Mouse (Mus musculus) CH12.LX (cell line): ENCODE results near the gene Luc7l3. TPM values are rescaled to one million over a fixed set of nuclear protein-coding genes. Genes with fewer than 3 reads are reported as not detected.

Experiments used
- DNase-seq: peaks from one replicate; pipeline ENCODE4 v3.0.0-alpha.2; 2013; ENCODE audit errors: extremely low read depth
- H3K27ac ChIP-seq: 2 replicates; pipeline ENCODE4 v1.5.1; 2012; ENCODE audit warnings: low read depth, mild to moderate bottlenecking, control low read depth, moderate library complexity; ENCODE audit not compliant: insufficient read depth
- H3K27me3 ChIP-seq: replicated peaks from 2 replicates; pipeline ENCODE3; 2012; ENCODE audit warnings: inconsistent platforms
- H3K36me3 ChIP-seq, 2 experiments: replicated peaks in 1 of 2; 2 replicates each; pipeline versions ENCODE3 to v1.6.1; 2012; ENCODE audit warnings: inconsistent platforms in 1 of 2, low read length in 1 of 2, mild to moderate bottlenecking in 1 of 2, mixed read lengths in 1 of 2, moderate library complexity in 1 of 2; ENCODE audit not compliant: control insufficient read depth in 1 of 2, insufficient read depth in 1 of 2
- H3K4me1 ChIP-seq, 2 experiments: 2 replicates each; pipeline ENCODE4 v1.6.1; 2012; ENCODE audit warnings: inconsistent platforms in 1 of 2, moderate library complexity in 1 of 2; ENCODE audit not compliant: insufficient read depth in 2 of 2, control insufficient read depth in 1 of 2
- H3K4me2 ChIP-seq: 2 replicates; pipeline ENCODE4 v1.6.1; 2012; ENCODE audit warnings: low read depth, mild to moderate bottlenecking, control low read depth; ENCODE audit not compliant: poor library complexity, insufficient read depth, severe bottlenecking
- H3K4me3 ChIP-seq, 3 experiments: fragments of 150-350 bp in 1 of 3; sonication (generic) in 1 of 3; replicated peaks in 1 of 3; 2 replicates each; pipeline versions ENCODE3 to v1.5.1; 2011 to 2012; ENCODE audit warnings: low read depth in 2 of 3, low read length in 2 of 3, mild to moderate bottlenecking in 2 of 3, moderate library complexity in 2 of 3, control low read depth in 1 of 3, improper control_type of control experiment in 1 of 3, inconsistent platforms in 1 of 3, mixed read lengths in 1 of 3; ENCODE audit not compliant: poor library complexity in 1 of 3
- H3K79me2 ChIP-seq: replicated peaks from 2 replicates; pipeline ENCODE4 v1.6.1; 2012; ENCODE audit warnings: mild to moderate bottlenecking, moderate library complexity; ENCODE audit not compliant: control insufficient read depth, poor library complexity, insufficient read depth, severe bottlenecking; ENCODE audit errors: extremely low read depth
- H3K9ac ChIP-seq: 2 replicates; pipeline ENCODE4 v1.6.1; 2012; ENCODE audit warnings: low read depth, mild to moderate bottlenecking, control low read depth, moderate library complexity; ENCODE audit not compliant: insufficient read depth
- H3K9me3 ChIP-seq: replicated peaks from 2 replicates; pipeline ENCODE3; 2012; ENCODE audit warnings: low read length, inconsistent platforms, mixed read lengths
- CHD2 ChIP-seq: IDR thresholded peaks from 2 replicates; pipeline ENCODE4 v1.6.1; 2011; ENCODE audit warnings: low read length, improper control_type of control experiment
- ELF1 ChIP-seq: IDR thresholded peaks from 2 replicates; pipeline ENCODE4 v1.6.1; 2014; ENCODE audit warnings: low read depth, mild to moderate bottlenecking, inconsistent platforms, low read length, improper control_type of control experiment
- EP300 ChIP-seq: IDR thresholded peaks from 2 replicates; pipeline ENCODE4 v1.6.1; 2011; ENCODE audit warnings: low read length, improper control_type of control experiment
- GABPA ChIP-seq: IDR thresholded peaks from 2 replicates; pipeline ENCODE4 v1.6.1; 2012; ENCODE audit warnings: low read depth, low read length, improper control_type of control experiment, inconsistent platforms; ENCODE audit not compliant: insufficient replicate concordance
- JUN ChIP-seq: IDR thresholded peaks from 2 replicates; pipeline ENCODE4 v1.6.1; 2011; ENCODE audit warnings: low read depth, mild to moderate bottlenecking, low read length, improper control_type of control experiment, moderate library complexity; ENCODE audit not compliant: insufficient read depth
- JUND ChIP-seq: conservative IDR thresholded peaks from 2 replicates; pipeline ENCODE4 v1.6.1; 2011; ENCODE audit warnings: low read depth, low read length, improper control_type of control experiment
- KAT2A ChIP-seq: IDR thresholded peaks from 2 replicates; pipeline ENCODE4 v1.6.1; 2012; ENCODE audit warnings: low read length, improper control_type of control experiment, inconsistent platforms; ENCODE audit not compliant: insufficient replicate concordance
- MEF2A ChIP-seq: IDR thresholded peaks from 2 replicates; pipeline ENCODE4 v1.6.1; 2014; ENCODE audit warnings: low read depth, mild to moderate bottlenecking, inconsistent platforms, low read length, improper control_type of control experiment, borderline replicate concordance
- MXI1 ChIP-seq: IDR thresholded peaks from 2 replicates; pipeline ENCODE4 v1.6.1; 2011; ENCODE audit warnings: mild to moderate bottlenecking, low read depth, low read length, improper control_type of control experiment
- SMC3 ChIP-seq: IDR thresholded peaks from 2 replicates; pipeline ENCODE4 v1.6.1; 2011; ENCODE audit warnings: low read depth, low read length, improper control_type of control experiment
- TCF12 ChIP-seq: IDR thresholded peaks from 2 replicates; pipeline ENCODE4 v1.6.1; 2014; ENCODE audit warnings: low read depth, mild to moderate bottlenecking, inconsistent platforms, low read length, improper control_type of control experiment
- UBTF ChIP-seq: IDR thresholded peaks from 2 replicates; pipeline ENCODE4 v1.6.1; 2012; ENCODE audit warnings: low read depth, mild to moderate bottlenecking, inconsistent platforms, low read length, improper control_type of control experiment, moderate library complexity
- USF1 ChIP-seq: IDR thresholded peaks from 2 replicates; pipeline ENCODE4 v1.6.1; 2014; ENCODE audit warnings: low read depth, mild to moderate bottlenecking, inconsistent platforms, low read length, improper control_type of control experiment
- USF2 ChIP-seq: conservative IDR thresholded peaks from 2 replicates; pipeline ENCODE4 v1.6.1; 2011; ENCODE audit warnings: low read depth, low read length, improper control_type of control experiment
- ZC3H11A ChIP-seq: IDR thresholded peaks from 2 replicates; pipeline ENCODE4 v1.6.1; 2012; ENCODE audit warnings: low read depth, mild to moderate bottlenecking, inconsistent platforms, low read length, improper control_type of control experiment
- ZKSCAN1 ChIP-seq: IDR thresholded peaks from 2 replicates; pipeline ENCODE4 v1.6.1; 2012; ENCODE audit warnings: low read depth, inconsistent platforms, low read length, improper control_type of control experiment, borderline replicate concordance
- ZNF384 ChIP-seq: IDR thresholded peaks from 2 replicates; pipeline ENCODE4 v1.6.1; 2012; ENCODE audit warnings: low read depth, low read length, improper control_type of control experiment, inconsistent platforms
- dilution Hi-C: fragments of 300-500 bp; cut with MboI; formaldehyde crosslinking; loops from 2 replicates; pipeline ENCODE4 v1.14.3; 2020; ENCODE audit warnings: low sequenced_read_pairs; ENCODE audit not compliant: extremely low pct_unique_long_range_greater_than_20kb, extremely low pct_ligation_motif_present
- in situ Hi-C: fragments of 300-500 bp; cut with MboI; formaldehyde crosslinking; loops from 3 replicates; pipeline ENCODE4 v1.14.3; 2019; ENCODE audit warnings: low sequenced_read_pairs, low pct_ligation_motif_present, low pct_unique_long_range_greater_than_20kb, mixed read lengths
- polyA plus RNA-seq: library from polyadenylated mRNA; unstranded; fragments of >175 nt; gene quantifications from 2 replicates; pipeline ENCODE4 v1.2.1, GENCODE M21; 2012; ENCODE audit warnings: low read depth; ENCODE audit not compliant: insufficient read length
- total RNA-seq, 2 experiments: library from RNA; depleted of rRNA; stranded (reverse); fragments of 300-350 nt in 1 of 2; fragments of >200 nt in 1 of 2; gene quantifications; 2 replicates each; pipeline ENCODE4 v1.2.3; 2012 to 2014

The Luc7l3 gene
- total and polyA plus RNA-seq, 3 experiments: 57.7 to 246 (median 69.8) TPM

DNA sequence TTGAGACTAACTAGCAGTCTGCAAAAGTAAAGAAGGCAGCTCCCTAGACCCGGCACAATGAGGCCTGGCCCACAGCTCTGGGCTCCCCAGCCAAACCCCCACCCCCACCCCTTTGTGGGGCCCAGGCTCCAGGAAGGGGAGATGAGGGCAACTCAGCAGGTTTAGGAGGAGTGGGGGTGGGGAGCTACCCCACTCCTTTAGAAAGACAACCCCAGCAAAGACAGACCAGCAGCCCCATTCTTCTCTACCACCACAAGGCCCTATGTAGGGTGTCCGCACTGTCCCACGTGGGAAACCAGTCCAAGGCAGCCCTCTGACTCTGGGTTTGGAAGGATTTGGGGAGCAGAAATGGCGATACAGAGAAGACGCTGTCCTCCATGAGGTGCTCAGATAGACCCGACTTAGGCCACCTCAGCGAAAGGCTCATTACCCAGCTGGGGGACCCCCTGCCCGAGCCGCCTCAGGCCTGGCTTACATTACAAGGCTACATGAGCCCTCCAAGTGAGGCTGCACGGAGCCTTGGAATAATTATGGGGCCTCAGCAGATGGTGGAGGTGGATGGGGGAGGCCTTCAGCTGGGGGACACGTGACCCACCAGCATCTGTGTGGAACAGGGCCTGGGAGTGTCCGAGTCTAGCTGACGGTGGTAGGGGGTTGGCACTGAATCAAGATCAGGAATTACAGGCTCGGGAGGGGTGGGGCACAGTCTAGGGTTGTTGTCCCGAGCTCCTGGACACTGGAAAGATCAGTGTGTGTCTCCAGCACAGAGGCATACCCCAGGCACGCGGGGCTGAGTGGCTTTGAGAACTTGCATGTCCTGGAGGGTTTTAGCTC, 75.6 kb downstream of the Luc7l3 start, which contains the start of gene Wfikkn2:
Wfikkn2 (minus strand) TSS at position 51 of the 834 bp plus-strand sequence.
- H3K9me3 ChIP-seq: no peaks in the 10 kb centered on the region
- H3K27me3 ChIP-seq: peaks cover 3% of the 10 kb centered on the region
- TF ChIP-seq USF2 (no peak), KAT2A (no peak), ZNF384 (no peak), JUN (no peak), UBTF (no peak), MEF2A (no peak), MXI1 (no peak), ZKSCAN1 (no peak), CHD2 (no peak), GABPA (no peak), SMC3 (no peak), JUND (no peak), ELF1 (no peak), ZC3H11A (no peak), TCF12 (no peak)
- no peak for DNase-seq
- no peak within 1 kb of the TSS for H3K4me2 ChIP-seq
- dilution Hi-C loops: no loop called here
- no peaks in the 10 kb centered on the region for H3K36me3 ChIP-seq
- no peak within 1 kb of the TSS for H3K9ac ChIP-seq
- no peaks in the 10 kb centered on the region for H3K79me2 ChIP-seq
- in situ Hi-C loops: no loop called here
- no peaks in the 10 kb centered on the region; a peak in 1 of 4 replicates for H3K4me1 ChIP-seq
- no peak within 1 kb of the TSS for H3K4me3 ChIP-seq
- H3K27ac ChIP-seq: no peak within 1 kb of the TSS

DNA sequence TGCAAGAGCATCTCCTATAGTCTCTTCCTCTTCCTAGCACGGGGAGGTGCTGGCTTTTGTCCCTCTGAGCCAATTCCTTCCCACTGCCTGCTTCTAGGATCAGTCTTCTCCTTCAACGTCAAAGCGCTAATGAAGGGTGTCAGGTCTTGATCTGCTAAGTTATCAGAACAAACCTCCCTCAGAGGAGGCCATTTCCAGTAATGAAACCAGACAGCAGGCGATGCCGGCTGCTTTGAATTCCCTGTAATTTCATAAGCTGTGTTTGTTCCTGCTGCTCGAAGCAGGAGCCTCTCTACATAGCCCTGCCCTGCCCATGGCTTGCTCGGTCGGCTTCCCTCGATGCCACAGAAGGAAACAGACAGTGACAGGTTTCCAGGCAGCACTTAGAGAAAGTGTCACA, 77.4 kb downstream of the Luc7l3 start:
- H3K27ac ChIP-seq: no peak overlapping the region
- H3K79me2 ChIP-seq: no peaks in the 10 kb centered on the region
- H3K4me2 ChIP-seq: no peak overlapping the region
- no peaks in the 10 kb centered on the region for H3K36me3 ChIP-seq
- peaks cover 3% of the 10 kb centered on the region for H3K27me3 ChIP-seq
- H3K4me1 ChIP-seq: peaks cover 0 to 6% of the 10 kb centered on the region in 2 experiments; a peak in 3 of 4 replicates
- no peaks in the 10 kb centered on the region for H3K9me3 ChIP-seq
- H3K9ac ChIP-seq: no peak overlapping the region
- no peak overlapping the region for H3K4me3 ChIP-seq
- DNase-seq: no peak
- TF ChIP-seq ZC3H11A (no peak), UBTF (no peak), EP300 (no peak), USF1 (no peak)
- TF ChIP-seq, all 38 proteins: peak for 0
- in situ Hi-C loops: no loop called here
- dilution Hi-C loops: no loop called here
